Mouse (Mus musculus): ENCODE results near the gene Cln6. TPM values are rescaled to one million over a fixed set of nuclear protein-coding genes. Genes with fewer than 3 reads are reported as not detected.

Gene Cln6
- polyA plus RNA-seq, 1 experiment from 2014 or later: 34.3 TPM

DNA sequence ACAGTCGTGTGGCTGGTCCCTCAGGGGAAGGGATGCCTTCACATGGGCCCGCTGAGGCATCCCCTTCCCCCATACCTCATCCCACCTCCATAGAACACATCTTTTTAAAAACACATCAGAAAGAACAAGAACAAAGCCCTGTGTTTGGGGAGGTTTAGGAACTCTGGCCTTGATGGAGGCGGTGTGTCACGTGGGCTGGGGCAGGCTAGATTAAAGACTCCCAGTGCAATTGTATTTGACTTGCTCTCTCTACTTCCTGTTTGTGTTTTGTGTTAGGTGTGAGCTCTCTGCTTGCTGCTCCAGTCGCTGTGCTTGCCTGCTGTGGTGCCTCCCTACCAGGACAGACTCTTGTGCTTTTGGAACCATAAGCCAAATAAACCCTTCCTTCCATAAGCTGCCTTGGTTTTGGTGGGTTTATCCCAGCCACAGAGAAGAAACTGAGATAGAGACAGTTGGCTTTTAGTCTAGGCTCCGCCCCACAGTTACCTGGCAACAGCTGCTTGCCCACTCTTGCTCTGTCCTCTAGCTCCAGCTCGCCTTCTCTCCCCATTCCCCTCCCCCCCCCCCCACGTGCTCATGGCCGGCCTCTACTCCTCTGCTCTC lies 12.7 kb upstream of the Cln6 start:
- H3K4me3 ChIP-seq (ENCODE audit: low read depth, low read length): no peak overlapping the region
- peak overlapping the region; percentile 17 for H3K9ac ChIP-seq (ENCODE audit: low read depth, low read length)
- H3K4me1 ChIP-seq (replicated peaks; ENCODE audit: control insufficient read depth, insufficient read depth, low read length): peaks cover 25% of the 10 kb centered on the region
- 16% methylated on average over 9 of the region's 9 CpGs for WGBS
- H3K27ac ChIP-seq (ENCODE audit: low read depth, low read length): peak overlapping the region; percentile 77
- peak overlapping the region; percentile 33 for H3K4me2 ChIP-seq
- no peaks in the 10 kb centered on the region for H3K27me3 ChIP-seq (replicated peaks; ENCODE audit: control insufficient read depth, insufficient read depth, low read length)
- peak; percentile 59 for DNase-seq (ENCODE audit: low spot score)
- H3K9me3 ChIP-seq (ENCODE audit: control insufficient read depth, low read length): no peaks in the 10 kb centered on the region; the same call in 1 of the 2 replicates
- 0 out of 2 replicates have a peak, but pooled peaks have one; percentile 25 for ATAC-seq (replicated peaks; ENCODE audit: low FRiP score)
- no peaks in the 10 kb centered on the region for H3K36me3 ChIP-seq (ENCODE audit: control insufficient read depth, insufficient read depth, low read length)

GRCm38 (mm10) chr9:62826456-62826855 lies 12.1 kb upstream of the Cln6 start:
- Histone ChIP-seq H3K9ac (ENCODE audit: low read depth, low read length) (peak overlapping the region; percentile 17; the same call in 1 of the 2 replicates), H3K4me1 (replicated peaks; ENCODE audit: control insufficient read depth, insufficient read depth, low read length) (peaks cover 25% of the 10 kb centered on the region), H3K36me3 (ENCODE audit: control insufficient read depth, insufficient read depth, low read length) (no peaks in the 10 kb centered on the region), H3K4me3 (ENCODE audit: low read depth, low read length) (no peak overlapping the region), H3K4me2 (peak overlapping the region; percentile 11), H3K27me3 (replicated peaks; ENCODE audit: control insufficient read depth, insufficient read depth, low read length) (no peaks in the 10 kb centered on the region), H3K27ac (ENCODE audit: low read depth, low read length) (peak overlapping the region; percentile 77), H3K9me3 (ENCODE audit: control insufficient read depth, low read length) (no peaks in the 10 kb centered on the region; the same call in 1 of the 2 replicates)
- 20% methylated on average over 7 of the region's 7 CpGs for WGBS
- ATAC-seq (replicated peaks; ENCODE audit: low FRiP score) (no peak), DNase-seq (ENCODE audit: low spot score) (no peak)

DNA sequence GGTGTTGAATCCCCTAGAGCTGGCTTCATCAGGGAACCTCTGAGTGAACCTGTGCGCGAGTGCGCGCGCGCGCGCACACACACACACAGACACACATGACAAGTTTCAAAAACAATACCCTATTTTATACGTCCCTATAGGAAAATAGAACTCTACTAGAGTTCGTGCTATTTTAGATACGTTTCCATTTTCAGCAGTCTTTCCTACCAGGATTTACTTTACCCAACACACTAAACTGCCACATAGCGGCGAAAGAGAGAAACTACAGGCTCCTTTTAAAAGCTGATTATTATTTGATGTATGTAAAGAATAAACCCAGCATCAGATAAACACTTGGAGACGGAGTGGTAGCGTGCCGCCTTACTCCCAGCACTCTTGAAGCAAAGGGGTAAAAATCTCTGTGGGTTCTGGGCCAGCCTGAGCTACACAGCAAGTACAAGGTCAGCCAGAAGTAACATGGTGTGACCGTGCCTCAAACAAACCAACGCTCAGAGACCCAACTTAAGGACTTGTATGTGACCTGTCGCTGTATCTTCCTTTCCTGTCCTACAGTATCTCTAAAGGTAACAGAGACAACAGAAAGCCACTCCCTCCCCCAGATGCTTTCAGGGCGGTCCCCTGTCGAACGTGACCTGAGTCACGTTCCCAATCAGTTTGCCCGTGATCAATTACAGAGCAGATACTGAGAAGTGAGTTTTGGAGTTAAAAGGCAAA lies 10.5 kb upstream of the Cln6 start:
- Histone ChIP-seq H3K4me1 (replicated peaks; ENCODE audit: control insufficient read depth, insufficient read depth, low read length) (peaks cover 25% of the 10 kb centered on the region), H3K4me3 (ENCODE audit: low read depth, low read length) (peak overlapping the region; percentile 48), H3K27me3 (replicated peaks; ENCODE audit: control insufficient read depth, insufficient read depth, low read length) (no peaks in the 10 kb centered on the region), H3K27ac (ENCODE audit: low read depth, low read length) (peak overlapping the region; percentile 84), H3K4me2 (peak overlapping the region; percentile 89), H3K9ac (ENCODE audit: low read depth, low read length) (peak overlapping the region; percentile 61), H3K9me3 (ENCODE audit: control insufficient read depth, low read length) (no peaks in the 10 kb centered on the region), H3K36me3 (ENCODE audit: control insufficient read depth, insufficient read depth, low read length) (no peaks in the 10 kb centered on the region)
- no peak for DNase-seq (ENCODE audit: low spot score)
- peak; percentile 37 for ATAC-seq (replicated peaks; ENCODE audit: low FRiP score)
- 8% methylated on average over 24 of the region's 24 CpGs for WGBS

GRCm38 (mm10) chr9:62828662-62829086 lies 9.9 kb upstream of the Cln6 start:
- no peaks in the 10 kb centered on the region for H3K36me3 ChIP-seq (ENCODE audit: control insufficient read depth, insufficient read depth, low read length)
- H3K4me1 ChIP-seq (replicated peaks; ENCODE audit: control insufficient read depth, insufficient read depth, low read length): peaks cover 25% of the 10 kb centered on the region
- no peaks in the 10 kb centered on the region for H3K9me3 ChIP-seq (ENCODE audit: control insufficient read depth, low read length)
- peak overlapping the region; percentile 89 for H3K4me2 ChIP-seq
- peak overlapping the region; percentile 84; the same call in 1 of the 2 replicates for H3K27ac ChIP-seq (ENCODE audit: low read depth, low read length)
- DNase-seq (ENCODE audit: low spot score) (peak; percentile 95), ATAC-seq (replicated peaks; ENCODE audit: low FRiP score) (peak; percentile 86)
- 0 out of 2 replicates have a peak overlapping the region, but pooled peaks have one; percentile 8 for H3K9ac ChIP-seq (ENCODE audit: low read depth, low read length)
- WGBS: under 1% methylated on average over 23 of the region's 23 CpGs
- H3K4me3 ChIP-seq (ENCODE audit: low read depth, low read length): peak overlapping the region; percentile 48
- no peaks in the 10 kb centered on the region for H3K27me3 ChIP-seq (replicated peaks; ENCODE audit: control insufficient read depth, insufficient read depth, low read length)

- H3K27me3 ChIP-seq (replicated peaks; ENCODE audit: control insufficient read depth, insufficient read depth, low read length): no peaks in the 10 kb centered on the region
- no peak overlapping the region for H3K4me3 ChIP-seq (ENCODE audit: low read depth, low read length)
- peaks cover 25% of the 10 kb centered on the region for H3K4me1 ChIP-seq (replicated peaks; ENCODE audit: control insufficient read depth, insufficient read depth, low read length)
- no peaks in the 10 kb centered on the region for H3K36me3 ChIP-seq (ENCODE audit: control insufficient read depth, insufficient read depth, low read length)
- no peaks in the 10 kb centered on the region for H3K9me3 ChIP-seq (ENCODE audit: control insufficient read depth, low read length)
- ATAC-seq (replicated peaks; ENCODE audit: low FRiP score) (no peak), DNase-seq (ENCODE audit: low spot score) (no peak)
- no peak overlapping the region for H3K9ac ChIP-seq (ENCODE audit: low read depth, low read length)
- H3K27ac ChIP-seq (ENCODE audit: low read depth, low read length): no peak overlapping the region
- 69% methylated on average over 6 of the region's 6 CpGs for WGBS
- H3K4me2 ChIP-seq: no peak overlapping the region
Observed at GRCm38 (mm10) chr9:62829877-62830276, 8.7 kb upstream of the Cln6 start.

DNA sequence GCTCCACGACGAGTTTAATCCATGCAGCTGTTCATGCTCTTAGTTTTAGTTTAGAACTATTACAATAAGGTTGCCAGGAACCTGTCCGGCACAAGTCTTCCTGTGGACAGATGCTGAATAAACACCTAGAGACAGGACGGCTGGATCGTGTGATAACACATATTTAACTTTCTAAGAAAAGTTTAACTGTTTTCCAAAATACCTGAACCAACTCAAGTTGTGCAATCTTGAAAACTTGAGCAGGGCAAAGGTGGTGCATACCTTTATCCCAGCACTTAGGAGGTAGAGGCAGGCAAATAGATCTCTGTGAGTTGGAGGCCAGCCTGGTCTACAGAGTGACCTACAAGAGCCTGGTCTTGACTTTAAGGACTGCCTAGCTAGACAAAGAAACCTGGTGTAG lies 3.7 kb upstream of the Cln6 start:
- Histone ChIP-seq H3K4me2 (no peak overlapping the region), H3K27ac (ENCODE audit: low read depth, low read length) (no peak overlapping the region), H3K36me3 (ENCODE audit: control insufficient read depth, insufficient read depth, low read length) (no peaks in the 10 kb centered on the region), H3K4me1 (replicated peaks; ENCODE audit: control insufficient read depth, insufficient read depth, low read length) (peaks cover 14% of the 10 kb centered on the region), H3K9me3 (ENCODE audit: control insufficient read depth, low read length) (no peaks in the 10 kb centered on the region), H3K4me3 (ENCODE audit: low read depth, low read length) (no peak overlapping the region), H3K9ac (ENCODE audit: low read depth, low read length) (no peak overlapping the region), H3K27me3 (replicated peaks; ENCODE audit: control insufficient read depth, insufficient read depth, low read length) (no peaks in the 10 kb centered on the region)
- ATAC-seq (replicated peaks; ENCODE audit: low FRiP score) (no peak), DNase-seq (ENCODE audit: low spot score) (no peak)
- 69% methylated on average over 5 of the region's 5 CpGs for WGBS

DNA sequence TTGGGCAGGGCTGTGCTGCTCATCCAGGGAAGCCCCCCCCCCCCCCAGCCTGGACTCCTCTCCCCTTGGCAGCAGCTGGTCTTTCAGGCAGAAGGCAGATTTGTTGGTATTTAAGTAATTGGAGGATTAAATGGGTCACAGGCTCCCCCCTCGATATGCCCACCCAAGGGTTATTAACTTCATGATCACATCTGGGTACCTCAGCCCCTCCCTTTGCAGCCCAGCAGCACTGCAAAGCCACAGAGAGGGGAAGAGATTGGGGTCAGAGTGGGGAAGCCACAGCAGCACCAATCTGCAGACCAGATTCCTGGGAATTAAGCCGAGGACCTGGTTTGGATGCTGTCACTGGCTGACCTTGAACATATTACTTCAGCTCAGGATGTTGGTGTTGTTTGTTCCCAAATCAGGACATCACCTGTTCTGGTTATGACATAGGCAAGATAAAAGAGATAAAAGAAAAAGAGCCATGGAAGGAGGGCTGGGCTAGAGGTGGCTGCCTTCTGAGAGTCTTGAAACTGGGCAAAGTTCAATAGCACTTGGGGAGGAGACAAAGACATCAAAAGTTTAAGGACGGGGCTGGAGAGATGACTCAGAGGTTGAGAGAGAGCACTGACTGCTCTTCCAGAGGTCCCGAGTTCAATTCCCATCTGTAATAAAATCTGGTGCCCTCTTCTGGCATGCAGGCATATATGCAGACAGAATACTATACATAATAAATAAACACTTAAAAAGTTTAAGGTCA lies 2.7 kb upstream of the Cln6 start:
- ATAC-seq (replicated peaks; ENCODE audit: low FRiP score) (no peak), DNase-seq (ENCODE audit: low spot score) (no peak)
- peaks cover 21% of the 10 kb centered on the region for H3K4me1 ChIP-seq (replicated peaks; ENCODE audit: control insufficient read depth, insufficient read depth, low read length)
- no peak overlapping the region for H3K27ac ChIP-seq (ENCODE audit: low read depth, low read length)
- no peak overlapping the region for H3K9ac ChIP-seq (ENCODE audit: low read depth, low read length)
- 59% methylated on average over 4 of the region's 4 CpGs for WGBS
- H3K9me3 ChIP-seq (ENCODE audit: control insufficient read depth, low read length): no peaks in the 10 kb centered on the region
- H3K4me2 ChIP-seq: no peak overlapping the region
- H3K4me3 ChIP-seq (ENCODE audit: low read depth, low read length): no peak overlapping the region
- H3K27me3 ChIP-seq (replicated peaks; ENCODE audit: control insufficient read depth, insufficient read depth, low read length): no peaks in the 10 kb centered on the region
- no peaks in the 10 kb centered on the region for H3K36me3 ChIP-seq (ENCODE audit: control insufficient read depth, insufficient read depth, low read length)

- ATAC-seq (replicated peaks; ENCODE audit: low FRiP score) (no peak), DNase-seq (ENCODE audit: low spot score) (no peak)
- H3K27ac ChIP-seq (ENCODE audit: low read depth, low read length): no peak overlapping the region
- no peaks in the 10 kb centered on the region for H3K36me3 ChIP-seq (ENCODE audit: control insufficient read depth, insufficient read depth, low read length)
- H3K9me3 ChIP-seq (ENCODE audit: control insufficient read depth, low read length): no peaks in the 10 kb centered on the region
- H3K27me3 ChIP-seq (replicated peaks; ENCODE audit: control insufficient read depth, insufficient read depth, low read length): no peaks in the 10 kb centered on the region
- WGBS: 38% methylated on average over 3 of the region's 3 CpGs
- H3K4me3 ChIP-seq (ENCODE audit: low read depth, low read length): 0 out of 2 replicates have a peak overlapping the region, but pooled peaks have one; percentile 79
- no peak overlapping the region; the same call in 1 of the 2 replicates for H3K9ac ChIP-seq (ENCODE audit: low read depth, low read length)
- H3K4me1 ChIP-seq (replicated peaks; ENCODE audit: control insufficient read depth, insufficient read depth, low read length): peaks cover 23% of the 10 kb centered on the region
- H3K4me2 ChIP-seq: peak overlapping the region; percentile 77
Observed at GRCm38 (mm10) chr9:62837611-62838010, 974 bp upstream of the Cln6 start.

All from liver, embryonic 11.5 days (tissue).